Mouse (Mus musculus): ENCODE data around the gene Mycbp. TPM values are rescaled to one million over a fixed set of nuclear protein-coding genes. Genes with fewer than 3 reads are reported as not detected.
A peak's percentile ranks its signal among the peaks of the same experiment; 100 is the strongest.

The Mycbp gene
- polyA plus RNA-seq, 1 experiment from 2014 or later, result 38.8 TPM

GRCm38 (mm10) chr4:123903432-123903831 lies 1.2 kb upstream of the Mycbp start:
- WGBS, result 81% methylated on average over 3 of the region's 3 CpGs
- no peak overlapping the region for H3K9ac ChIP-seq (replicated peaks; ENCODE audit: low read depth, low read length)
- no peaks in the 10 kb centered on the region for H3K9me3 ChIP-seq (ENCODE audit: control insufficient read depth, low read length)
- no peak overlapping the region for H3K4me2 ChIP-seq (ENCODE audit: low read length)
- no peaks in the 10 kb centered on the region for H3K27me3 ChIP-seq (replicated peaks; ENCODE audit: control insufficient read depth, insufficient read depth, low read length)
- no peak overlapping the region for H3K27ac ChIP-seq (ENCODE audit: low read length)
- H3K36me3 ChIP-seq (ENCODE audit: control insufficient read depth, insufficient read depth), result no peaks in the 10 kb centered on the region
- H3K4me3 ChIP-seq (replicated peaks; ENCODE audit: low read length), result no peak overlapping the region
- ATAC-seq, result no peak
- peaks cover 12% of the 10 kb centered on the region; the same call in 1 of the 2 replicates for H3K4me1 ChIP-seq (replicated peaks; ENCODE audit: control insufficient read depth, insufficient read depth, low read length)

GRCm38 (mm10) chr4:123905126-123905668 lies 565 bp downstream of the Mycbp start:
- Histone ChIP-seq H3K4me3 (replicated peaks; ENCODE audit: low read length) (peak overlapping the region; percentile 73), H3K4me2 (ENCODE audit: low read length) (peak overlapping the region; percentile 91), H3K27me3 (replicated peaks; ENCODE audit: control insufficient read depth, insufficient read depth, low read length) (no peaks in the 10 kb centered on the region), H3K36me3 (ENCODE audit: control insufficient read depth, insufficient read depth) (peaks cover 4% of the 10 kb centered on the region; the same call in 1 of the 2 replicates), H3K27ac (ENCODE audit: low read length) (no peak overlapping the region), H3K4me1 (replicated peaks; ENCODE audit: control insufficient read depth, insufficient read depth, low read length) (peaks cover 12% of the 10 kb centered on the region; the same call in 1 of the 2 replicates), H3K9me3 (ENCODE audit: control insufficient read depth, low read length) (no peaks in the 10 kb centered on the region), H3K9ac (replicated peaks; ENCODE audit: low read depth, low read length) (peak overlapping the region; percentile 59)
- no peak for ATAC-seq
- WGBS, result under 1% methylated on average over 50 of the region's 53 CpGs

GRCm38 (mm10) chr4:123911503-123911902 lies 6.9 kb downstream of the Mycbp start:
- Histone ChIP-seq H3K36me3 (ENCODE audit: control insufficient read depth, insufficient read depth) (peaks cover 4% of the 10 kb centered on the region; the same call in 1 of the 2 replicates), H3K9me3 (ENCODE audit: control insufficient read depth, low read length) (no peaks in the 10 kb centered on the region), H3K4me1 (replicated peaks; ENCODE audit: control insufficient read depth, insufficient read depth, low read length) (peaks cover 8% of the 10 kb centered on the region), H3K27me3 (replicated peaks; ENCODE audit: control insufficient read depth, insufficient read depth, low read length) (no peaks in the 10 kb centered on the region), H3K4me3 (replicated peaks; ENCODE audit: low read length) (no peak overlapping the region), H3K9ac (replicated peaks; ENCODE audit: low read depth, low read length) (no peak overlapping the region), H3K27ac (ENCODE audit: low read length) (no peak overlapping the region), H3K4me2 (ENCODE audit: low read length) (no peak overlapping the region)
- no peak for ATAC-seq
- WGBS, result 86% methylated on average over 4 of the region's 4 CpGs

- no peak overlapping the region for H3K4me2 ChIP-seq (ENCODE audit: low read length)
- WGBS, result 81% methylated on average over 2 of the region's 2 CpGs
- no peak overlapping the region for H3K9ac ChIP-seq (replicated peaks; ENCODE audit: low read depth, low read length)
- no peaks in the 10 kb centered on the region for H3K27me3 ChIP-seq (replicated peaks; ENCODE audit: control insufficient read depth, insufficient read depth, low read length)
- no peak for ATAC-seq
- no peak overlapping the region for H3K4me3 ChIP-seq (replicated peaks; ENCODE audit: low read length)
- H3K9me3 ChIP-seq (ENCODE audit: control insufficient read depth, low read length), result no peaks in the 10 kb centered on the region
- peaks cover 4% of the 10 kb centered on the region; the same call in 1 of the 2 replicates for H3K36me3 ChIP-seq (ENCODE audit: control insufficient read depth, insufficient read depth)
- H3K4me1 ChIP-seq (replicated peaks; ENCODE audit: control insufficient read depth, insufficient read depth, low read length), result peaks cover 9% of the 10 kb centered on the region
- no peak overlapping the region for H3K27ac ChIP-seq (ENCODE audit: low read length)
Observed at GRCm38 (mm10) chr4:123912431-123912830, 7.8 kb downstream of the Mycbp start.

GRCm38 (mm10) chr4:123916748-123917547 lies 12.3 kb downstream of the Mycbp start, which contains the start of gene Rragc:
Gene Rragc, plus strand, starts transcription at chr4:123917446.
- Histone ChIP-seq H3K4me3 (replicated peaks; ENCODE audit: low read length) (peak within 1 kb of the TSS; percentile 98), H3K36me3 (ENCODE audit: control insufficient read depth, insufficient read depth) (peaks cover 5% of the 10 kb centered on the region), H3K27ac (ENCODE audit: low read length) (peak within 1 kb of the TSS; percentile 87), H3K4me1 (replicated peaks; ENCODE audit: control insufficient read depth, insufficient read depth, low read length) (peaks cover 20% of the 10 kb centered on the region), H3K9ac (replicated peaks; ENCODE audit: low read depth, low read length) (peak within 1 kb of the TSS; percentile 97), H3K4me2 (ENCODE audit: low read length) (peak within 1 kb of the TSS; percentile 93), H3K27me3 (replicated peaks; ENCODE audit: control insufficient read depth, insufficient read depth, low read length) (no peaks in the 10 kb centered on the region), H3K9me3 (ENCODE audit: control insufficient read depth, low read length) (no peaks in the 10 kb centered on the region)
- ATAC-seq, result peak; percentile 99
- under 1% methylated on average over 49 of the region's 49 CpGs for WGBS

- under 1% methylated on average over 52 of the region's 63 CpGs for WGBS
- H3K9me3 ChIP-seq (ENCODE audit: control insufficient read depth, low read length), result no peaks in the 10 kb centered on the region
- peak; percentile 31; the same call in 1 of the 2 replicates for ATAC-seq
- H3K9ac ChIP-seq (replicated peaks; ENCODE audit: low read depth, low read length), result peak within 1 kb of the TSS; percentile 97
- H3K27ac ChIP-seq (ENCODE audit: low read length), result peak within 1 kb of the TSS; percentile 87
- peak within 1 kb of the TSS; percentile 98 for H3K4me3 ChIP-seq (replicated peaks; ENCODE audit: low read length)
- H3K27me3 ChIP-seq (replicated peaks; ENCODE audit: control insufficient read depth, insufficient read depth, low read length), result no peaks in the 10 kb centered on the region
- H3K36me3 ChIP-seq (ENCODE audit: control insufficient read depth, insufficient read depth), result peaks cover 5% of the 10 kb centered on the region
- H3K4me2 ChIP-seq (ENCODE audit: low read length), result peak within 1 kb of the TSS; percentile 93
- peaks cover 20% of the 10 kb centered on the region for H3K4me1 ChIP-seq (replicated peaks; ENCODE audit: control insufficient read depth, insufficient read depth, low read length)
Observed at GRCm38 (mm10) chr4:123917548-123918140, 13.0 kb downstream of the Mycbp start, which contains the start of gene 4930535I16Rik. Gene 4930535I16Rik, minus strand, starts transcription at chr4:123918022.

GRCm38 (mm10) chr4:123918851-123919250 lies 14.2 kb downstream of the Mycbp start:
- Histone ChIP-seq H3K4me3 (replicated peaks; ENCODE audit: low read length) (peak overlapping the region; percentile 98), H3K9ac (replicated peaks; ENCODE audit: low read depth, low read length) (no peak overlapping the region), H3K9me3 (ENCODE audit: control insufficient read depth, low read length) (no peaks in the 10 kb centered on the region), H3K36me3 (ENCODE audit: control insufficient read depth, insufficient read depth) (peaks cover 8% of the 10 kb centered on the region), H3K27ac (ENCODE audit: low read length) (no peak overlapping the region), H3K27me3 (replicated peaks; ENCODE audit: control insufficient read depth, insufficient read depth, low read length) (no peaks in the 10 kb centered on the region), H3K4me1 (replicated peaks; ENCODE audit: control insufficient read depth, insufficient read depth, low read length) (peaks cover 20% of the 10 kb centered on the region), H3K4me2 (ENCODE audit: low read length) (peak overlapping the region; percentile 93)
- no peak for ATAC-seq
- 43% methylated on average over 2 of the region's 2 CpGs for WGBS

- no peak for ATAC-seq
- Histone ChIP-seq H3K4me3 (replicated peaks; ENCODE audit: low read length) (no peak overlapping the region), H3K4me1 (replicated peaks; ENCODE audit: control insufficient read depth, insufficient read depth, low read length) (peaks cover 15% of the 10 kb centered on the region), H3K36me3 (ENCODE audit: control insufficient read depth, insufficient read depth) (peaks cover 21% of the 10 kb centered on the region), H3K9ac (replicated peaks; ENCODE audit: low read depth, low read length) (no peak overlapping the region), H3K27ac (ENCODE audit: low read length) (no peak overlapping the region), H3K4me2 (ENCODE audit: low read length) (no peak overlapping the region), H3K27me3 (replicated peaks; ENCODE audit: control insufficient read depth, insufficient read depth, low read length) (no peaks in the 10 kb centered on the region), H3K9me3 (ENCODE audit: control insufficient read depth, low read length) (no peaks in the 10 kb centered on the region)
- WGBS, result 93% methylated on average over 4 of the region's 4 CpGs
Observed at GRCm38 (mm10) chr4:123921055-123921565, 16.5 kb downstream of the Mycbp start.

GRCm38 (mm10) chr4:123927961-123928360 lies 23.3 kb downstream of the Mycbp start:
- Histone ChIP-seq H3K4me2 (ENCODE audit: low read length) (no peak overlapping the region), H3K36me3 (ENCODE audit: control insufficient read depth, insufficient read depth) (peaks cover 42% of the 10 kb centered on the region), H3K9ac (replicated peaks; ENCODE audit: low read depth, low read length) (no peak overlapping the region), H3K27me3 (replicated peaks; ENCODE audit: control insufficient read depth, insufficient read depth, low read length) (no peaks in the 10 kb centered on the region), H3K27ac (ENCODE audit: low read length) (no peak overlapping the region), H3K4me1 (replicated peaks; ENCODE audit: control insufficient read depth, insufficient read depth, low read length) (no peaks in the 10 kb centered on the region), H3K4me3 (replicated peaks; ENCODE audit: low read length) (no peak overlapping the region), H3K9me3 (ENCODE audit: control insufficient read depth, low read length) (no peaks in the 10 kb centered on the region)
- ATAC-seq, result no peak

Measured in forebrain, embryonic 16.5 days (tissue).